Mouse (Mus musculus): Measurements from ENCODE around the gene Exoc6. TPM values are rescaled to one million over a fixed set of nuclear protein-coding genes. Genes with fewer than 3 reads are reported as not detected.
"Not testable (repeated sequence)": the region's sequence is repeated elsewhere in the genome, so short reads cannot be mapped to it uniquely, and the experiment has no call there.

Exoc6 gene
- total RNA-seq (2021) = 10 to 100 TPM; 50.8 to 52.3 TPM

GRCm38 (mm10) chr19:37550101-37551039 lies at the start of gene Exoc6:
Gene Exoc6 (plus strand): TSS chr19:37550418.
- DNase-seq (ENCODE audit: extremely low spot score in 1 of 2, low spot score in 1 of 2) = peak; percentile 67 to 83

- no peak for DNase-seq (ENCODE audit: extremely low spot score in 1 of 2, low spot score in 1 of 2)
Measured at GRCm38 (mm10) chr19:37502996-37503395, 47.2 kb upstream of the Exoc6 start.

GRCm38 (mm10) chr19:37506066-37506465 lies 44.2 kb upstream of the Exoc6 start:
- DNase-seq (ENCODE audit: extremely low spot score in 1 of 2, low spot score in 1 of 2) = no peak

- DNase-seq (ENCODE audit: extremely low spot score in 1 of 2, low spot score in 1 of 2) = no peak
Measured at GRCm38 (mm10) chr19:37506614-37507013, 43.6 kb upstream of the Exoc6 start.

GRCm38 (mm10) chr19:37509725-37510124 lies 40.5 kb upstream of the Exoc6 start:
- peak; percentile 54 to 86 for DNase-seq (ENCODE audit: extremely low spot score in 1 of 2, low spot score in 1 of 2)

- no peak for DNase-seq (ENCODE audit: extremely low spot score in 1 of 2, low spot score in 1 of 2)
Measured at GRCm38 (mm10) chr19:37514811-37515292, 35.4 kb upstream of the Exoc6 start.

GRCm38 (mm10) chr19:37517419-37517818 lies 32.8 kb upstream of the Exoc6 start:
- no peak for DNase-seq (ENCODE audit: extremely low spot score in 1 of 2, low spot score in 1 of 2)

- no peak for DNase-seq (ENCODE audit: extremely low spot score in 1 of 2, low spot score in 1 of 2)
Measured at GRCm38 (mm10) chr19:37520740-37521433, 29.3 kb upstream of the Exoc6 start.

GRCm38 (mm10) chr19:37521434-37521781 lies 28.8 kb upstream of the Exoc6 start:
- DNase-seq (ENCODE audit: extremely low spot score in 1 of 2, low spot score in 1 of 2) = no peak

- no peak for DNase-seq (ENCODE audit: extremely low spot score in 1 of 2, low spot score in 1 of 2)
Measured at GRCm38 (mm10) chr19:37523280-37524062, 26.7 kb upstream of the Exoc6 start.

GRCm38 (mm10) chr19:37525925-37526324 lies 24.3 kb upstream of the Exoc6 start:
- DNase-seq (ENCODE audit: extremely low spot score in 1 of 2, low spot score in 1 of 2) = no peak

GRCm38 (mm10) chr19:37526768-37527167 lies 23.4 kb upstream of the Exoc6 start:
- DNase-seq (ENCODE audit: extremely low spot score in 1 of 2, low spot score in 1 of 2) = no peak

- DNase-seq (ENCODE audit: extremely low spot score in 1 of 2, low spot score in 1 of 2) = not testable (repeated sequence)
Measured at GRCm38 (mm10) chr19:37527736-37528135, 22.5 kb upstream of the Exoc6 start.

- no peak for DNase-seq (ENCODE audit: extremely low spot score in 1 of 2, low spot score in 1 of 2)
Measured at GRCm38 (mm10) chr19:37528581-37528980, 21.6 kb upstream of the Exoc6 start.

- no peak for DNase-seq (ENCODE audit: extremely low spot score in 1 of 2, low spot score in 1 of 2)
Measured at GRCm38 (mm10) chr19:37529296-37529695, 20.9 kb upstream of the Exoc6 start.

- DNase-seq (ENCODE audit: extremely low spot score in 1 of 2, low spot score in 1 of 2) = peak in 1 of 2 experiments; percentile 47
Measured at GRCm38 (mm10) chr19:37529975-37530515, 20.2 kb upstream of the Exoc6 start.

- no peak for DNase-seq (ENCODE audit: extremely low spot score in 1 of 2, low spot score in 1 of 2)
Measured at GRCm38 (mm10) chr19:37530601-37531000, 19.6 kb upstream of the Exoc6 start.

GRCm38 (mm10) chr19:37531200-37531845 lies 18.9 kb upstream of the Exoc6 start:
- peak; percentile 23 to 50 for DNase-seq (ENCODE audit: extremely low spot score in 1 of 2, low spot score in 1 of 2)

GRCm38 (mm10) chr19:37533196-37533595 lies 17.0 kb upstream of the Exoc6 start:
- DNase-seq (ENCODE audit: extremely low spot score in 1 of 2, low spot score in 1 of 2) = no peak
